Mouse (Mus musculus): Measurements from ENCODE around the gene Spint2.
"Not testable (repeated sequence)": the region's sequence is repeated elsewhere in the genome, so short reads cannot be mapped to it uniquely, and the experiment has no call there.

The Spint2 gene

DNA sequence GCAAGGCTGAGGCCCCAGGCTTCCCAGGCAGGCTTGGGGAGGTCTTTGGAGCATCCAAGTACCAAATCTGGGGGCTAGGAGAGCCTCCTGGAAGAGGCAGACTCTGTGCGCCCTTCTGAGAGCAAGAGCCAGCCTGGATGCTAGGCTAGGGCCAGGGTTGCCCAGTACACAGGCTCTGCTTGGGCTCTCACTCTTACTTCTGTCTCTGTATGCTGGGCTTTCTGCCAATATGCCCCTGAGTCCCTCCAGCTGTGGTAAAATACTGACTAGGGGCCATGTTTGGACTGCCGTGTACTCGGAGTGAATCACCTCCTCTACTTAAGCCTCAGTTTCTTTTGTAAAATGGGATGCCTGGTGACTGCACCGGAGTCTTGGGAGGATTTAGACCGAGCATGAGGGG lies 35.7 kb downstream of the Spint2 start:
- no peak for DNase-seq (ENCODE audit: low read depth, low spot score)

DNA sequence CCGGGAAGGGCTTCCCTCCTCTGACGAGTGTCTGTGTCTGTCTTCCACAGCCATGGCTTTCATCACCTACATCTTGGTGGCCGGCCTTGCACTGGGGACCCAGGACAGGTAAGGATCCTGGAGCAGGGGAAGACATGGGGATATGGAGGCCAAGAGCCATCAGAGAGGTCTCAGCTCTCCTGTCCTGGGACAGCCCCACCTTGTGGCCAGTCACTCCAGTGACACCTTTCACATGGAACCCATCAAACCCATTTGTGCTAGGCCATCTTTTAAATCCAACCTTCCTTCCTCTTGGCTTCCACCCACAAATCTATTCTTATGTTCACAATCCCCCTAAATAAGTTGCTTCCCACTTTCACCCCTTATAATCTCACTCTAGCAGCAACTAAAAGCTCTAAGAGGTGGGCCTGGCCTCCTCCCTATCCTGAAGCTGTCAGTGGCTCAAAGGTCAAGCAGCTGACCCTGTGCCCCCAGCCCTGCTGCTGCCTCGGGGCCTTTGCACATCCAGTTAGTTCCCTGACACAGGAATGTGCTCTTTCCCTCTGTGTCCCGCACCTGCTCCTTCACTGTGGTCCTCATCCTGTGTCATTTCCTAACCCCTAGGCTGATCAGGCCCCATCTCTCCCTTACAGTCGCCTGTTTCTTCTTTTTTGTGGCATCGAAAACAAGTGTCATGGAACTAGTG lies 36.8 kb downstream of the Spint2 start:
- DNase-seq (ENCODE audit: low read depth, low spot score), result peak; percentile 77

DNA sequence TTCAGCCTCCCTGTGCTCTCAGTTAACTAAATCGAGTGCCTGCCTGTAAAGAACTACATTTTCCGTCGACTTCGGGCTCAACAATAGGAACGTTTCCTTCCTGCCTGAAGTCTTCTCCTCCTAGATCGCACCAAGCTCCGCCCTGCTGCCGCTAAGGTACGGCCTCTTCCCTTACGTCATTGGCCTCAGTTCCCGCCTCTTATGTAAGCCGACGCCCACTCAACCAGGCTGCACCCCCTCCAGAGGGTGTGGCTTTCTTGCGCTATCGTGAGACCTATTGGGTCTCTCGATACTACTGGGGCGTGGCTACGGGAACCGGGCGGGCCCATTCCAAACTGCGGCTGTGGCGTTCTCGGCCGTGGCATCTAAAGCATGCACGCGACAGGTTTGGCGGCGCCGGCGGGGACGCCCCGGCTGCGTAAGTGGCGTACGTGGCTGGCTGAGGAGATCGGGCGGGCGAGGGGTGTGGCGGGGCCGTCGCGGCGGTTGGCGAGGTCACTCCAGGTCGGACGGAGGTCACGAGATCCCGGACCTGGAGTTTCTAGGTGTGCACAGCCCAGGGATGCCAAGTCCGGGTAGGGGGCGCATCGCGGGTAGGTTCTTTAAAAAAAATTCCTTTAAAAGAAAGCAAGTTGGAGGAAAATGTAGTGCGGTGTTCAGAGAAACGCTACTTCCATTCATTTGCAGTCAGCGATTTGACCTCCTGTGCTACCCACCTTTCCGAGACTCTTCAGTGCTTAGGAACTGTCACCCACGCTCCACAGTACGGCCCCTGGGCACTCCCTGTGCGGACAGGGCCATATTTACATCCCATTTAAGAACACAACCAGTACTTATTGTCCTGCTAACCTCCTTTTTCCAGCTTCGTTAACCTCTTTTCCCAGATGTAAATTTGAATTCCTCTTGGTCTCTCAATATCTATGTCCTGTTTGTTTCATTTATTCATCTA lies 43.4 kb downstream of the Spint2 start, which contains the start of gene Yif1b:
Yif1b (plus strand) TSS at position 311 of the 949 bp plus-strand sequence.
- DNase-seq (ENCODE audit: low read depth, low spot score), result peak; percentile 99

DNA sequence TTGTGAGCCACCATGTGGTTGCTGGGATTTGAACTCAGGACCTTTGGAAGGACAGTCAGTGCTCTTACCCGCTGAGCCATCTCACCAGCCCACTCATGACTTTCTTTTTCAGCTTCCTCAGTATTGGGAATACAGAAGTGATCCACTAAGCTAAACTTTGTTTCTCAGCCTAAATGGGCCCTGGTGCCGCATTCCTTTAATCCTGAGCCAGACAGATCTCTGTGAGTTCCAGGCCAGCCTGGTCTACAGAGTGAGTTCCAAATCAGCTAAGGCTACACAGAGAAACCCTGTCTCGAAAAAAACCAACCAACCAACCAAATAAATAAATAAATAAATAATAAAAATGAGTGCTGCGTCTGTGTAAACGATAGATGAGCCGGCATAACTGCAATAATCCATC lies 44.1 kb downstream of the Spint2 start:
- peak; percentile 28 for DNase-seq (ENCODE audit: low read depth, low spot score)

DNA sequence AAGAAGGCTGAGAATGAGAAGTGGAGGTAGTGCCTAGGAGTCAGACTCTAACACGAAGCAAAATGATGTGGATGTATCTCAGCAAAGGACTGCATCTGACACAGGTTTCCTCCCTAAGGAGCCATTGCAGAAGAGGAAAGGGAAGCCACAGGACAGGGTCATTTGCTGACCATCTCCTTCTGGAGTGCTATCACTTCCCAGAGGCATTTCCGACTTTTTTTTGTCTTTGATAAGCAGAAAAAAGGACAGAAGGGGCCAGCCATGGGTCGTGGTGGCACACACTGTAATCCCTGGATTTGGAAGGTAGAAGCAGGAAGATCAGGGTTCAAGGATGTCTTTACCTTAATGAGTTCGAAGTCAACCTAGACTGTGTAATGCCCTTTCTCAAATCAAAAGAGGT lies 45.1 kb downstream of the Spint2 start:
- no peak for DNase-seq (ENCODE audit: low read depth, low spot score)

DNA sequence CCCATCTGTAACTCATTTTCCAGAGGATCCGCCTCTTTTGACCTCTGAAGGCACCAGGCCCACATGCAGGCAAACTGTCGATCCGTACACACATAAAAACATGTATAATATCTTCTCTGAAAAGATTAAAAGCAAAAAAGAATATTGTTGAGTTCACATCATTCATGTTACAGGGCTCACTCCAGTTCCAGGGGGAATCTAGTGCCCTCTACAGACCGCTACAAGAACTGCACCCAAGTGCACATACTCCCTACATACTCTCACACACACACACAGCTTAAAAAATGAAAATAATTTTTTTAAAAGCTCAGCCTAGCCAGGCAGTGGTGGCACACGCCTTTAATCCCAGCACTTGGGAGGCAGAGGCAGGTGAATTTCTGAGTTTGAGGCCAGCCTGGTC lies 47.1 kb downstream of the Spint2 start:
- DNase-seq (ENCODE audit: low read depth, low spot score), result peak; percentile 65

DNA sequence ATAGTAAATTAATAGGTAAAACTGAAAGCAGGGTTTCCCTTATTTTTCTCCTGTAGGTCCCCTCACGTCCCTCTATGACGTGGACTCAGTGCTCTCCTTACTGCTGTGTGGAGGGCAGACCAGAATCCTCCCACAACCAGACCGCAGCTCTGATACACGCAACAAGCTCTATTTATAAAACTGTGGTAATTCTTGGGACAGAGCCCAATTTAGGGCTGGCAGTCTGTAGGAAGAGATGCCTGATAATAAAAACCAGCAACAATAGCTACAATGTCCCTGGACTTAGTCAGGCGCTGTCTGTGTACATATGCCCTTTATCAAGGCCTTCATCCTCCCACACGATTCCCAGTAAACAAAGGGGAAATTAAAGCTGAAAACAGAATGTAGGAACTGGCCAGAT lies 48.0 kb downstream of the Spint2 start:
- no peak for DNase-seq (ENCODE audit: low read depth, low spot score)

DNA sequence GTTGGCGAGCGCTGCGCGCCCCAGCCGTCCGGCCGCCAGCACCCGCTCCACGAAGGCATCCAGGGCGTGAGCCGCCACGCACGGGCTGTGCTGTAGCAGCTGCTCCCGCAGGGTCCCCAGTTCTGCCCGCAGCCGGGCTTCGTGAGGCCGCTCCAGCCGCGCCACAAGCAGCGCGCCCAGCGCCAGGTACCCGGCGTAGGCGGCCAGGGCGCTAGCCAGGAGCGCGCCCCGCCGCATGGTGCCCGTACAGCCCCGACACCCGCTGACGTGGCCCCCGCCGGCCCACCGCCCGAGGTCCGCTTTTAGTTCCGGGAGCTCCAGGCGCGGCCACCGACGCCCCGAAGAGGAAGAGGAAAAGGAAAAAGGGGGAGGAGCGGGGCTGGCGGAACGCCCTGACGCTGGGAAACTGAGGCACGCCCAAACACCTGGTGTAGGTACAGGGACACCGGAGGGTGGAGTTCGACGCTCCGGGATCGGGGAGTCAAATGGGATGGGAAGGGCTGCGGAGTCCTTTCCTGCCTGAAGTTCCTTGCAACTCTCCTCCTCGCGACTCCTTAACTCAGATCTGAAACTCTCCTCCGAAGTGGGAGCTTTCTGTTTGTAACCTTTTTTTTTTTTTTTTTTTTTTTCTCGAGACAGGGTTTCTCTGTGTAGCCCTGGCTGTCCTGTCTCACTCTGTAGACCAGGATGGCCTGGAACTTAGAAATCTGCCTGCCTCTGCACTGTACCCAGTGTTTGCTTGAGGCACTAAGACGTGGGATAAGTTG lies 49.3 kb downstream of the Spint2 start, which contains the start of gene Kcnk6:
Kcnk6 (minus strand) TSS at position 269 of the 767 bp plus-strand sequence.
- peak; percentile 61 for DNase-seq (ENCODE audit: low read depth, low spot score)

DNA sequence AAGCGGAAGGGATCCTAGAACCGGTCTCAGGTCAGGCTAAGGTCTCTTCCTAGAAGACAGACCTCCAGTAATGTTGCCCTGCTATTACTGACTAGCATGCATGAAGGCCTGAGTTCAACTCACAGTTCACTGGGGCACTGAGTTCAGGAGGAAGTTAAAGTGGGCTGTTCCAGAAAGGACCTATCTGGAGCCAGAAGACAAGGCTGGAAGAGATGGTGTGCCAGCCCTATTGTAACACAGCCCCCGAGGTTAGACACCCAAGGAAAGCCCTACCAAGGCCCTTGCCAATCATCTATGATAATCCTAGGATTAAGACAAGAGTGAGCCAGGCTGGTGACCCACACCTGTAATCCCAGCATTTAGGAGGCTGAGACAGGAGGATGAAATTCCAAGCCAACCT lies 50.2 kb downstream of the Spint2 start:
- no peak for DNase-seq (ENCODE audit: low read depth, low spot score)

DNA sequence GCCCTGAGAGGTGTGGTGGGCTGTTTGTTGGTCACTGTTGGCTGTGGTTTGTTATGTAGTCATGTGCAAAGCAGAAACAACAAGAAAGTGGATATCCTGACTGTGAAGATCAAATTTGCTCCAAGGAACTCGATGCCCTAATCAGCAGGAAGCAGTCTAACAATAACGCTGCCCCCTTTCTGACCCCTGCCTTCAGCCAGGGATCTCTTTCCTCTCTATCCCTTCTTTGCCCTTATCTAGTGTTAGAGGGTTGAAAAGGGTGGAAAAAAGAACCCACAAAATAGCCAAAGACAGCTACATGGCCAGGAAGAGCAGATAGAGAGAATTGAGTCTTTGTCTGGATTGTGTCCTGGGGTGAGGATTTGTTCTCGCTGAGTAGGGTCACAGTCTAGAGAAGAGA lies 51.2 kb downstream of the Spint2 start:
- DNase-seq (ENCODE audit: low read depth, low spot score), result no peak

DNA sequence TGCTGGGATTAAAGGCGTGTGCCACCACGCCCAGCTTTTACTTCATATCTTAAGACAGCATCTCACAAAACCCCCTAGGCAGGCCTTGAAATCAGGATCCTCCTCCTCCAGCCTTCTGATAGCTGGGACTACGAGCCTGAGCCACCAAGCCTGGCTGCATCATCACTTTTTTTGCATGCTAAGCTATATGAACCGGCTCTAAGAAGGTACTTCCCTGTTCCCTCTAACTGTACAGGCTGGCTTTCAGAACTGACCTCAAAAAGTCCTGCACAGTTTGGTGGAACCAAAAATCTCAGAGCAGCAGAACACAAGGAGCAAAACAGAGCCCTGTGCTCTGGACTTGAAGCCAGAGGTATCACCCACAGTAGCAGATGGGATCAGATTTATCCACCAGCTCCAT lies 53.5 kb downstream of the Spint2 start:
- no peak for DNase-seq (ENCODE audit: low read depth, low spot score)

DNA sequence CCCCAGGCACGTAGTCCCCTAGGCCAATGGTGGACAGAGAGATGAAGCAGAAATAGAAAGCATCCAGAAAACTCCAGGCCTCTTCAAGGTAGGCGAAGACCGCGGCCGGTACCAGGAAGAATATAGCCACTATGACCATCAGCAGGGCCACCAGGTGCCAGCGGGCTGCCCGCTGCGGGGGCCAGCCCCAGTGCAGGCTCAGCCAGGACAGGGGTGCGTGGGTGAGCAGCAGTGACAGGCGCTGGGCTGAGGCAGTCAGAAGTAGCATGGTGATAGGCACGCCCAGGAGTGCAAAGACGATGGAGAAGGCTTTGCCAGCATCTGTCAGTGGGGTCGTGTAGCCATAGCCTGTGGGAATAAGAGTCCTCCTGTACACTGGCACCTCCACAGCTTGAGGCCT lies 56.2 kb downstream of the Spint2 start:
- DNase-seq (ENCODE audit: low read depth, low spot score), result no peak

DNA sequence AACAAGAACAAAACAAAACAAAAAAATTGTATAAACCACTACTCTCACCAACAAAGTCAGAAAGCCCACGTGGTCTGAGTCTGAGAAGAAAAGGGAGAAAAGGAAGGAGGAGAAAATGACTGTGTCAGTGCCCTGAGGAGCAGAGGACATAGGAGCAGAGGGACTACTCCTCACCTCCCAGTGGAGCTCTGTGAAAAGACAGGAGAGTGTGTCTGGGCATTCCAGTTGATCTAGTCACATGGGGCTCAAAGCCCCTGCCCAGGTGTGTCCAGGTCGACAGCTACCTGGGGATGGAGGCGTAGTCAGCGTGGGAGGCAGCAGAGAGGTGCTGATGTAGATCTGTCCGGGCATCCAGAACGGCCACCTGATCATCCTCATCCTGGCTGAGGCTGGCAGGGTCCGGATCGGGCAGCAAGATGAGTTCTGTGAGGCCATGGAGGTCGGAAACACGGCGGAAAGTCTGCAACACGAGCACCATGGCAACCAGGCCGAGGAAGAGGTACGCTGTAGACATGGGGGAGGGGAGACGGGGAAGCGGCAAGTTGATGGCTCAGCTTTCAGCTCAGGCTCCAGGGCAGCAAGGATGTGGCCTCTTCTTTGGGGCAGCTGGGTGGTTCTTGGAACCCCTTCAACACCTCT lies 56.8 kb downstream of the Spint2 start:
- peak; percentile 63 for DNase-seq (ENCODE audit: low read depth, low spot score)

DNA sequence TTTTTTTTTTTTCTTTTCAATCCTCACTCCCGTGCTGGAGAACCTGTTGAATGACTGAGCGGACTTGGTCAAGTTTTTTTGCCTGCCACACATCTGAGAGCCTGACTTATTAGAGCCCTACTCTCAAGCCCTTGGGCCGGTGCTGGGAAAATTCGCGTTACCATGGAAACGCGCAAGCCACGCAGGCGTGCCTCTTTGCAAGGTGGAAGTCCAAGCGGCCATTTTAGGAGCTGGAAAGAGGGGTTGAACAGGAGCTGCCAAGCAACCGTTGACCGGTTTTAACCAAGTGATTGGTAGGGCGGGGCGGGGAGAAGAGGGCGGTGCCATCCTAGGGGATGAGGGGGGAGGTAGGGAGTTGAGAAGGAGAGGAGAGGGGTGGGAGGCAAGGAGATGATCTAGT lies 66.9 kb downstream of the Spint2 start:
- DNase-seq (ENCODE audit: low read depth, low spot score), result peak; percentile 96

DNA sequence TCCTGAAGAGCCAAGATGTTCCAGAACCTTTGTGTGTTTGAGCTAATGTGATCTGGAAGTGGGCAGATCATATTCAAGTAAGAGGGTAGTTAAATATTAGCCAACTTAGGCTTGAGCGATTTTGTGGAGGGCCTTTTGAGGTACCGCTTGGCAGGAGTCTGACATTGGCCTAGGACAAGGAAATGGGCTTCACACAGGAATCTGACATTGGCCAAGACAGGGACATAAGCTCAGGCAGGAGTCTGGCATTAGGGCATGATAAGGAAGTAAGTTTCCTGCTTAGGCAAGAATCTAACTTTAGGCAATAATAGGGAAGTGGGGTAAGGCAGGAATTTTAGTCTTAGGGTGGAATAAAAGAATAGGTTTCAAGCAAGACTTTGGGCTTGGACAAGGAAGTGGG lies 67.5 kb downstream of the Spint2 start:
- peak; percentile 36 for DNase-seq (ENCODE audit: low read depth, low spot score)

DNA sequence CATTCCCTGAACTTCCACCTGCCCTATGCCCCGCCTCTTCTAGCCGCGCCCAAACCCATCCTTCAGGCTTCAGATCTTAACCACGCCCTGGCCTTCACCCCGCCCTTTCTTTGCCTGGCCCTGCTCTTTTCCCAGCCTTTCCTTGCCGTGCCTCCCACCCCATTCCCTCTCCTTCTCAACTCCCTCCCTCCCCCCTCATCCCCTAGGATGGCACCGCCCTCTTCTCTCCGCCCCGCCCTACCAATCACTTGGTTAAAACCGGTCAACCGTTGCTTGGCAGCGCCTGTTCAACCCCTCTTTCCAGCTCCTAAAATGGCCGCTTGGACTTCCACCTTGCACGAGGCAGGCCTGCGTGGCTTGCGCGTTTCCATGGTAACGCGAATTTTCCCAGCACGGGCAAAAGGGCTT lies 68.0 kb downstream of the Spint2 start, which contains the start of gene Catsperg1:
Catsperg1 (minus strand) TSS at position 361 of the 408 bp plus-strand sequence.
- peak; percentile 99 for DNase-seq (ENCODE audit: low read depth, low spot score)

DNA sequence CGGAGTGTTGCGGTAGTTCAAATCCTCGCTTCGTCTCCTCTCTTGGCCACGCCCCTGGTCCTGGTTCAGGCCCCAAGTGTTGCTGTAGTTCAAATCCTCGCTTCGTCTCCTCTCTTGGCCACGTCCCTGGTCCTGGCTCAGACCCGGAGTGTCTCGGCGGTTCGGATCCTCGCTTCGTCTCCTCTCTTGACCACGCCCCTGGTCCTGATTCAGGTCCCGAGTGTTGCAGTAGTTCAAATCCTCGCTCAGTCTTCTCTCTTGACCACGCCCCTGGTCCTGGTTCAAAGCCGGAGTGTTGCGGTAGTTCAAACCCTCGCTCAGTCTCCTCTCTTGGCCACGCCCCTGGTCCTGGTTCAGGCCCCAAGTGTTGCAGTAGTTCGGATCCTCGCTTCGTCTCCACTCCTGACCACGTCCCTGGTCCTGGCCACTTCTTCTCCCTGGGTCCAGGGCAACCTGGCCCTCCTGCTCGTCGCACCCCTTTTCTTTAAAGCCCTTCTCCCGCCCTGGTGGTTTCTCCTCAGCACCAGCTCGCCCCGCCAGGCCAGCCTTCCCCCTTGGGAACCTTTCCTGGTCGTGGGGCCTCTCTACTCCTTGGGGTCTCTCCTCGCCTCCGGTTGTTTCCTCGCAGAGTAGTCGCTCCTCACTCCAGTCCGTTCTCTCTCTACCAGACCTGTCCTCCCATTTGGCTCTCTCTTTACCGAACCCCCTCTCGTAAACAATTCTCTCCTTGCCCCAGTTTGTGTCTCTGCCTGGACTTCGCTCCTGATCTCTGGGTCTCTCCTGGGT lies 68.7 kb downstream of the Spint2 start:
- DNase-seq (ENCODE audit: low read depth, low spot score), result not testable (repeated sequence)

DNA sequence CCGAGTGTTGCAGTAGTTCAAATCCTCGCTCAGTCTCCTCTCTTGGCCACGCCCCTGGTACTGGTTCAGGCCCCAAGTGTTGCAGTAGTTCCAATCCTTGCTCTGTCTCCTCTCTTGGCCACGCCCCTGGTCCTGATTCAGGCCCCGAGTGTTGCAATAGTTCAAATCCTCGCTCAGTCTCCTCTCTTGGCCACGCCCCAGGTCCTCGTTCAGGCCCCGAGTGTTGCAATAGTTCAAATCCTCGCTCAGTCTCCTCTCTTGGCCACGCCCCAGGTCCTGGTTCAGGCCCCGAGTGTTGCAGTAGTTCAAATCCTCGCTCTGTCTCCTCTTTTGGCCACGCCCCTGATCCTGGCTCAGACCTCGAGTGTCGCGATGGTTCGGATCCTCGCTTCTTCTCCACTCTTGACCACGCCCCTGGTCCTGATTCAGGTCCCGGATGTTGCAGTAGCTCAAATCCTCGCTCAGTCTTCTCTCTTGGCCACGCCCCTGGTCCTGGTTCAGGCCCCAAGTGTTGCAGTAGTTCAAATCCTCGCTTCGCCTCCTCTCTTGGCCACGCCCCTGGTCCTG lies 69.4 kb downstream of the Spint2 start:
- DNase-seq (ENCODE audit: low read depth, low spot score), result peak; percentile 96

DNA sequence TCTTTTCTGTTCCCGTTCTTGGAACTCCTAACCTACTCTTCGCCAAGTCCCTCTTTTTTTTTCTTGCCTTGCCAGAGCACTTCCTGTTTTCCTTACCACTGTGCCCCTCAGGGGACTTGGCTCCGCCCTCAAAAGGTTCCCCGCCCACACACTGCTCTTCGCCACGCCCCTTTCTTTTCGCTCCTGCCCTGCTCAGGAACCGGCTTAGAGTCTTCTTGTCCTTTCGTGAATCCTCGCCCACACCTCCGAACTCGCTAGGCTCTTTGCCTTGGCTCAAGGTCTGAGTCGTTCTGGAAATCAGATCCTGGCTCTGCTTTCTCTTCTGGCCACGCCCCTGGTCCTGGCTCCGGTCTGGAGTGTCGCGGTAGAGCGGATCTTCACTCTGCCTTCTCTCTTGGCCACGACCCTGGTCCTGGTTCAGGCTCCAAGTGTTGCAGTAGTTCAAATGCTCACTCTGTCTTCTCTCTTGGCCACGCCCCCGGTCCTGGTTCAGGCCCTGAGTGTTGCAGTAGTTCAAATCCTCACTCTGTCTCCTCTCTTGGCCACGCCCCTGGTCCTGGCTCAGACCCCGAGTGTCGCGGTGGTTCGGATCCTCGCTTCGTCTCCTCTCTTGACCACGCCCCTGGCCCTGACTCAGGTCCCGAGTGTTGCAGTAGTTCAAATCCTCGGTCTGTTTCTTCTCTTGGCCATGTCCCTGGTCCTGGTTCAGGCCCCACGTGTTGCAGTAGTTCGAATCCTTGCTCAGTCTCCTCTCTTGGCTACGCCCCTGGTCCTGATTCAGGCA lies 70.1 kb downstream of the Spint2 start:
- peak; percentile 94 for DNase-seq (ENCODE audit: low read depth, low spot score)

Measured in R1 (cell line).